In genomic region chr14:21682681-21683129, GRCm38 (mm10) we compare ENCODE assay signal across 8 mouse cellular contexts. TPM values are rescaled to one million over a fixed set of nuclear protein-coding genes. Genes with fewer than 3 reads are reported as not detected.
A peak's percentile ranks its signal among the peaks of the same experiment; 100 is the strongest.
DNase-seq lines count a peak whose midpoint lies in the region; ATAC-seq and TF ChIP-seq lines count a peak whose summit lies in the region.

No protein-coding gene starts in this region.

- H3K4me3 ChIP-seq in embryonic facial prominence, embryonic 11.5 days (ENCODE audit: low read depth, low read length), result no peak overlapping the region
- peak overlapping the region; percentile 5; the same call in 1 of the 2 replicates for H3K4me3 ChIP-seq in hindbrain, embryonic 15.5 days
- H3K4me3 ChIP-seq in liver, embryonic 11.5 days (ENCODE audit: low read depth, low read length), result 0 out of 2 replicates have a peak overlapping the region, but pooled peaks have one; percentile 14
- H3K4me3 ChIP-seq in myocyte, result no peak overlapping the region

- 0% methylated on average over 9 of the region's 9 CpGs for WGBS in embryonic facial prominence, embryonic 11.5 days
- under 1% methylated on average over 9 of the region's 9 CpGs for WGBS in hindbrain, embryonic 15.5 days
- WGBS in liver, embryonic 11.5 days, result under 1% methylated on average over 9 of the region's 9 CpGs

- TF ChIP-seq POLR2A in myocyte (IDR thresholded peaks at IDR 0.05; ENCODE audit: insufficient read length, low read depth), result no peak

- peak overlapping the region; percentile 13; the same call in 1 of the 2 replicates for H3K4me2 ChIP-seq in embryonic facial prominence, embryonic 11.5 days (ENCODE audit: low read depth, low read length)
- peak overlapping the region; percentile 42 for H3K4me2 ChIP-seq in hindbrain, embryonic 15.5 days
- peak overlapping the region; percentile 56 for H3K4me2 ChIP-seq in liver, embryonic 11.5 days
- peak overlapping the region; percentile 61 for H3K4me2 ChIP-seq in myocyte (ENCODE audit: low read depth)

- H3K9me3 ChIP-seq in embryonic facial prominence, embryonic 11.5 days (replicated peaks; ENCODE audit: control insufficient read depth, low read length), result no peaks in the 10 kb centered on the region
- H3K9me3 ChIP-seq in hindbrain, embryonic 15.5 days, result no peaks in the 10 kb centered on the region
- H3K9me3 ChIP-seq in liver, embryonic 11.5 days (ENCODE audit: control insufficient read depth, low read length), result no peaks in the 10 kb centered on the region

- ATAC-seq in embryonic facial prominence, embryonic 11.5 days (replicated peaks; ENCODE audit: insufficient number of reproducible peaks, low FRiP score, low TSS enrichment, low read depth), result 0 out of 2 replicates have a peak, but pooled peaks have one; percentile 9
- ATAC-seq in hindbrain, embryonic 15.5 days (ENCODE audit: low FRiP score, low read depth), result peak; percentile 49; the same call in 1 of the 2 replicates
- peak; percentile 84 for ATAC-seq in liver, embryonic 11.5 days (replicated peaks; ENCODE audit: low FRiP score)

- peak; percentile 44 for DNase-seq in urinary bladder, postnatal 25 days (ENCODE audit: low spot score)
- DNase-seq in urinary bladder, adult 2 months (ENCODE audit: low spot score), result no peak
- DNase-seq in embryonic facial prominence, embryonic 11.5 days (ENCODE audit: low spot score), result peak; percentile 91
- DNase-seq in liver, embryonic 11.5 days (ENCODE audit: low spot score), result peak; percentile 65
- DNase-seq in thymus, postnatal 14 days, result peak; percentile 86
- DNase-seq in frontal cortex, adult 2 months (ENCODE audit: extremely low spot score in 1 of 2, low spot score in 1 of 2), result no peak

- peak overlapping the region; percentile 48 for H3K27ac ChIP-seq in embryonic facial prominence, embryonic 11.5 days (replicated peaks; ENCODE audit: low read depth, low read length)
- H3K27ac ChIP-seq in hindbrain, embryonic 15.5 days (replicated peaks), result no peak overlapping the region
- no peak overlapping the region for H3K27ac ChIP-seq in liver, embryonic 11.5 days (ENCODE audit: low read depth, low read length)

- H3ac ChIP-seq in myocyte (ENCODE audit: control insufficient read depth, insufficient read length), result no peak overlapping the region

- peaks cover 4% of the 10 kb centered on the region; the same call in 1 of the 2 replicates for H3K4me1 ChIP-seq in embryonic facial prominence, embryonic 11.5 days (ENCODE audit: control insufficient read depth, insufficient read depth, low read length)
- peaks cover 24% of the 10 kb centered on the region for H3K4me1 ChIP-seq in hindbrain, embryonic 15.5 days (replicated peaks)
- peaks cover 17% of the 10 kb centered on the region for H3K4me1 ChIP-seq in liver, embryonic 11.5 days (replicated peaks; ENCODE audit: control insufficient read depth, insufficient read depth, low read length)

- H3K27me3 ChIP-seq in embryonic facial prominence, embryonic 11.5 days (ENCODE audit: control insufficient read depth, insufficient read depth, low read length), result no peaks in the 10 kb centered on the region
- 0 out of 2 replicates have a peak, but pooled peaks cover 9% of the 10 kb centered on the region for H3K27me3 ChIP-seq in hindbrain, embryonic 15.5 days
- peaks cover 9% of the 10 kb centered on the region for H3K27me3 ChIP-seq in liver, embryonic 11.5 days (replicated peaks; ENCODE audit: control insufficient read depth, insufficient read depth, low read length)
- no peaks in the 10 kb centered on the region for H3K27me3 ChIP-seq in myocyte (ENCODE audit: control insufficient read depth, insufficient read depth, insufficient read length)

- H3K9ac ChIP-seq in embryonic facial prominence, embryonic 11.5 days (replicated peaks; ENCODE audit: low read length), result no peak overlapping the region; the same call in 1 of the 2 replicates
- no peak overlapping the region for H3K9ac ChIP-seq in hindbrain, embryonic 15.5 days
- no peak overlapping the region for H3K9ac ChIP-seq in liver, embryonic 11.5 days (ENCODE audit: low read depth, low read length)

- H3K36me3 ChIP-seq in embryonic facial prominence, embryonic 11.5 days (replicated peaks; ENCODE audit: control insufficient read depth, insufficient read depth, low read depth, low read length), result no peaks in the 10 kb centered on the region
- H3K36me3 ChIP-seq in hindbrain, embryonic 15.5 days, result no peaks in the 10 kb centered on the region
- H3K36me3 ChIP-seq in liver, embryonic 11.5 days (ENCODE audit: control insufficient read depth, insufficient read depth, low read length), result no peaks in the 10 kb centered on the region
- H3K36me3 ChIP-seq in myocyte (ENCODE audit: control insufficient read depth, insufficient read depth), result no peaks in the 10 kb centered on the region

- no peaks in the 10 kb centered on the region for H3K79me2 ChIP-seq in myocyte (ENCODE audit: control insufficient read depth, insufficient read depth)

TF ChIP-seq in myocyte, 11 proteins besides CTCF, POLR2A, EP300 and RAD21:
- no peak for TF ChIP-seq CEBPB (IDR thresholded peaks at IDR 0.05; ENCODE audit: insufficient read depth, poor library complexity, severe bottlenecking)
- TF ChIP-seq MYOD1 (IDR thresholded peaks at IDR 0.05; ENCODE audit: control insufficient read depth in 1 of 3, insufficient read length in 2 of 3, low read depth in 2 of 3), result peak in 2 of 3 experiments; percentile 21 to 67
- TF ChIP-seq MYOG (IDR thresholded peaks at IDR 0.05; ENCODE audit: control insufficient read depth in 1 of 3, insufficient read depth in 1 of 3, insufficient read length in 2 of 3, low read depth in 2 of 3), result peak in 1 of 3 experiments; percentile 16

RNA-seq across cellular contexts. Expression of gene Dupd1, which starts 31.7 kb away (rescaled TPM):
- polyA plus RNA-seq in urinary bladder, adult 2 months (2012; rRNA removed), result not detected in 2 replicates
- polyA plus RNA-seq in embryonic facial prominence, embryonic 11.5 days (2014; fragmentation: Nextera tagmentation; extraction: Ambion mirVana), result 0.18 and 0.31 TPM in 2 replicates
- polyA plus RNA-seq in hindbrain, embryonic 15.5 days (2015; fragmentation: Nextera tagmentation; extraction: Ambion mirVana), result 0.26 TPM in 1 of 2 replicates, not detected in the other
- 0.15 TPM in 1 of 2 replicates, not detected in the other for polyA plus RNA-seq in liver, embryonic 11.5 days (2014; fragmentation: Nextera tagmentation; extraction: Ambion mirVana)
- polyA plus RNA-seq in myocyte (2012; fragmentation: generic; extraction: Trizol), result 0.14 TPM
- 0.27 and 0.38 TPM in 2 replicates for polyA plus RNA-seq in frontal cortex, adult 2 months (2012; rRNA removed)

Comparison
In these comparisons a context has a peak if more than half of its experiments do, and no peak if none do; other contexts are left out.
1. DNase-seq: peak in urinary bladder, postnatal 25 days (single experiment), embryonic facial prominence, embryonic 11.5 days (single experiment), liver, embryonic 11.5 days (single experiment) and thymus, postnatal 14 days (single experiment); none in urinary bladder, adult 2 months (single experiment) and frontal cortex, adult 2 months (0 of 2).
2. ATAC-seq: peak in every context shown above with its lines; median percentile 84 in liver, embryonic 11.5 days; 49 in hindbrain, embryonic 15.5 days; 9 in embryonic facial prominence, embryonic 11.5 days.
3. H3K4me3 ChIP-seq: peak in hindbrain, embryonic 15.5 days (single experiment) and liver, embryonic 11.5 days (single experiment); none in embryonic facial prominence, embryonic 11.5 days (single experiment) and myocyte (single experiment).
4. Peak in every context shown above with its lines, with median percentiles within 50 percentile points of each other: H3K4me2 ChIP-seq.